Mouse (Mus musculus) C2C12 (cell line): ENCODE measurements around the gene Tmem51. TPM values are rescaled to one million over a fixed set of nuclear protein-coding genes. Genes with fewer than 3 reads are reported as not detected.

Experiments
- H3K27me3 ChIP-seq: one replicate; pipeline ENCODE4 v1.6.1; 2011; ENCODE audit not compliant: control insufficient read depth, insufficient read depth, insufficient read length
- H3K36me3 ChIP-seq: one replicate; pipeline ENCODE4 v1.6.1; 2011; ENCODE audit not compliant: control insufficient read depth, insufficient read depth
- H3K4me3 ChIP-seq: one replicate; pipeline ENCODE4 v1.5.1; 2011; ENCODE audit warnings: mild to moderate bottlenecking, control low read depth; ENCODE audit not compliant: poor library complexity, insufficient read depth, severe bottlenecking
- H3K79me2 ChIP-seq: one replicate; pipeline ENCODE4 v1.6.1; 2011; ENCODE audit not compliant: control insufficient read depth, insufficient read depth
- H3K79me3 ChIP-seq: one replicate; pipeline ENCODE4 v1.6.1; 2011; ENCODE audit warnings: low read depth, control low read depth
- H3ac ChIP-seq: one replicate; pipeline ENCODE3; 2011; ENCODE audit warnings: low read depth; ENCODE audit not compliant: control insufficient read depth, insufficient read length
- CEBPB ChIP-seq: IDR thresholded peaks from one replicate; pipeline ENCODE4 v1.6.1; 2011; ENCODE audit warnings: low read depth, mild to moderate bottlenecking, control low read depth, moderate library complexity
- CTCF ChIP-seq: IDR thresholded peaks from one replicate; pipeline ENCODE4 v1.5.1; 2011; ENCODE audit not compliant: control insufficient read depth, insufficient read depth, insufficient read length
- FOSL1 ChIP-seq: IDR thresholded peaks from one replicate; pipeline ENCODE4 v1.8.0; 2011; ENCODE audit warnings: mild to moderate bottlenecking, low read length; ENCODE audit not compliant: poor library complexity, insufficient read depth, severe bottlenecking
- MAX ChIP-seq: IDR thresholded peaks from one replicate; pipeline ENCODE4 v1.6.1; 2011; ENCODE audit warnings: mild to moderate bottlenecking, control low read depth
- MYOD1 ChIP-seq: IDR thresholded peaks from one replicate; pipeline ENCODE4 v1.6.1; 2011; ENCODE audit warnings: low read depth; ENCODE audit not compliant: control insufficient read depth, insufficient read length
- MYOG ChIP-seq: IDR thresholded peaks from one replicate; pipeline ENCODE4 v1.6.1; 2011; ENCODE audit not compliant: control insufficient read depth, insufficient read length; ENCODE audit errors: extremely low read depth
- USF1 ChIP-seq: IDR thresholded peaks from one replicate; pipeline ENCODE4 v1.6.1; 2011; ENCODE audit warnings: low read depth, mild to moderate bottlenecking, control low read depth, moderate library complexity
- polyA plus RNA-seq: library from polyadenylated mRNA; unstranded; fragments of >200 nt; fragmentation: generic; extraction: Trizol; gene quantifications from one replicate; pipeline ENCODE4 v1.2.1, GENCODE M21; 2012; ENCODE audit warnings: missing spikeins

Gene Tmem51
- polyA plus RNA-seq, 1 experiment: not detected

GRCm38 (mm10) chr4:142094386-142094785, 10.3 kb upstream of the Tmem51 start:
- no peaks in the 10 kb centered on the region for H3K27me3 ChIP-seq
- no peaks in the 10 kb centered on the region for H3K36me3 ChIP-seq
- no peaks in the 10 kb centered on the region for H3K79me3 ChIP-seq
- H3ac ChIP-seq: no peak overlapping the region
- no peak for TF ChIP-seq FOSL1
- no peak for TF ChIP-seq USF1
- TF ChIP-seq MAX: no peak
- no peaks in the 10 kb centered on the region for H3K79me2 ChIP-seq
- H3K4me3 ChIP-seq: no peak overlapping the region

GRCm38 (mm10) chr4:142091100-142091499, 7.0 kb upstream of the Tmem51 start:
- Histone ChIP-seq H3K79me3 (no peaks in the 10 kb centered on the region), H3K36me3 (no peaks in the 10 kb centered on the region), H3K79me2 (no peaks in the 10 kb centered on the region), H3K4me3 (no peak overlapping the region), H3ac (no peak overlapping the region), H3K27me3 (no peaks in the 10 kb centered on the region)
- TF ChIP-seq CEBPB (no peak), USF1 (no peak), MAX (no peak), FOSL1 (no peak)

GRCm38 (mm10) chr4:142089966-142090365, 5.9 kb upstream of the Tmem51 start:
- Histone ChIP-seq H3K36me3 (no peaks in the 10 kb centered on the region), H3K27me3 (no peaks in the 10 kb centered on the region), H3K4me3 (no peak overlapping the region), H3K79me3 (no peaks in the 10 kb centered on the region), H3ac (no peak overlapping the region), H3K79me2 (no peaks in the 10 kb centered on the region)
- TF ChIP-seq CTCF (no peak), MYOD1 (no peak), MAX (no peak), CEBPB (no peak)

GRCm38 (mm10) chr4:142088836-142089235, 4.7 kb upstream of the Tmem51 start:
- H3K36me3 ChIP-seq: no peaks in the 10 kb centered on the region
- TF ChIP-seq CEBPB (no peak), MYOG (no peak), FOSL1 (no peak), MAX (no peak), USF1 (no peak), CTCF (no peak), MYOD1 (no peak)

GRCm38 (mm10) chr4:142088409-142088808, 4.3 kb upstream of the Tmem51 start:
- Histone ChIP-seq H3K27me3 (no peaks in the 10 kb centered on the region), H3K36me3 (no peaks in the 10 kb centered on the region), H3K79me3 (no peaks in the 10 kb centered on the region), H3K79me2 (no peaks in the 10 kb centered on the region), H3K4me3 (no peak overlapping the region), H3ac (no peak overlapping the region)
- TF ChIP-seq MYOD1 (no peak), FOSL1 (no peak), CEBPB (no peak), USF1 (no peak), MAX (no peak), CTCF (no peak), MYOG (no peak)

More at GRCm38 (mm10) chr4:142088836-142089235, 4.7 kb upstream of the Tmem51 start:
- no peak overlapping the region for H3ac ChIP-seq
- H3K79me3 ChIP-seq: no peaks in the 10 kb centered on the region
- H3K79me2 ChIP-seq: no peaks in the 10 kb centered on the region
- H3K4me3 ChIP-seq: no peak overlapping the region
- no peaks in the 10 kb centered on the region for H3K27me3 ChIP-seq

GRCm38 (mm10) chr4:142084936-142085563, 946 bp upstream of the Tmem51 start:
- H3K36me3 ChIP-seq: no peaks in the 10 kb centered on the region
- no peak for TF ChIP-seq MYOG
- TF ChIP-seq CEBPB: no peak
- no peak for TF ChIP-seq MAX
- no peak for TF ChIP-seq USF1
- no peak for TF ChIP-seq CTCF
- TF ChIP-seq FOSL1: no peak
- no peak for TF ChIP-seq MYOD1
- H3K27me3 ChIP-seq: peaks cover 1% of the 10 kb centered on the region
- no peaks in the 10 kb centered on the region for H3K79me3 ChIP-seq
- H3K4me3 ChIP-seq: no peak overlapping the region
- no peaks in the 10 kb centered on the region for H3K79me2 ChIP-seq
- no peak overlapping the region for H3ac ChIP-seq
